Mouse (Mus musculus) olfactory bulb, adult 2 months (tissue): Measurements from ENCODE around the gene Tnfrsf1b. TPM values are rescaled to one million over a fixed set of nuclear protein-coding genes. Genes with fewer than 3 reads are reported as not detected.
"Not testable (repeated sequence)": the region's sequence is repeated elsewhere in the genome, so short reads cannot be mapped to it uniquely, and the experiment has no call there.

Experiments used
- H3K27ac ChIP-seq: fragments of 200-500 bp; 2 replicates; pipeline ENCODE4 v1.5.1; 2012; ENCODE audit warnings: low read depth, low read length; ENCODE audit not compliant: insufficient read depth
- H3K4me1 ChIP-seq: fragments of 200-500 bp; 2 replicates; pipeline ENCODE4 v1.6.1; 2012; ENCODE audit warnings: low read length; ENCODE audit not compliant: control insufficient read depth, insufficient read depth
- H3K4me3 ChIP-seq: fragments of 200-500 bp; 2 replicates; pipeline ENCODE4 v1.5.1; 2012; ENCODE audit warnings: mild to moderate bottlenecking, low read depth, low read length, moderate library complexity; ENCODE audit not compliant: insufficient read depth
- CTCF ChIP-seq: fragments of 200-500 bp; IDR thresholded peaks from 2 replicates; pipeline ENCODE4 v1.5.1; 2012; ENCODE audit warnings: low read depth, mild to moderate bottlenecking, low read length, moderate library complexity; ENCODE audit not compliant: insufficient read depth
- POLR2A ChIP-seq: fragments of 200-500 bp; IDR thresholded peaks from 2 replicates; pipeline ENCODE4 v1.6.1; 2012; ENCODE audit warnings: mild to moderate bottlenecking, low read depth, low read length, moderate library complexity; ENCODE audit not compliant: insufficient read depth
- WGBS: fragments of 180-500 bp; shearing (Covaris S2); methylation state at CpG from one replicate; pipeline ENCODE4 v1.1.7; 2018; 5-methylcytosine and 5-hydroxymethylcytosine counted together
- polyA plus RNA-seq: library from polyadenylated mRNA; stranded (reverse); fragments of >200 nt; gene quantifications from 2 replicates; pipeline ENCODE4 v1.2.4, GENCODE M21; 2012; ENCODE audit warnings: low replicate concordance; ENCODE audit not compliant: missing spikeins, insufficient read depth, insufficient read length

Tnfrsf1b gene
- polyA plus RNA-seq, 1 experiment: not detected

GRCm38 (mm10) chr4:145187619-145188018 lies 59.1 kb downstream of the Tnfrsf1b start:
- no peak for TF ChIP-seq CTCF
- WGBS: 76% methylated on average over 2 of the region's 2 CpGs
- H3K27ac ChIP-seq: no peak overlapping the region
- H3K4me1 ChIP-seq: peaks cover 3% of the 10 kb centered on the region; the same call in 1 of the 2 replicates
- H3K4me3 ChIP-seq: no peak overlapping the region

- H3K27ac ChIP-seq: no peak overlapping the region
- TF ChIP-seq CTCF (no peak), POLR2A (no peak)
- no peak overlapping the region for H3K4me3 ChIP-seq
- H3K4me1 ChIP-seq: no peaks in the 10 kb centered on the region
- WGBS: 97% methylated on average over 5 of the region's 5 CpGs
Measured at GRCm38 (mm10) chr4:145178918-145179549, 67.6 kb downstream of the Tnfrsf1b start.

GRCm38 (mm10) chr4:145165542-145165941 lies 81.1 kb downstream of the Tnfrsf1b start:
- WGBS: 94% methylated on average over 3 of the region's 3 CpGs
- not testable (repeated sequence) for H3K4me1 ChIP-seq, H3K4me3 ChIP-seq, H3K27ac ChIP-seq

GRCm38 (mm10) chr4:145164111-145164510 lies 82.6 kb downstream of the Tnfrsf1b start:
- 96% methylated on average over 4 of the region's 4 CpGs for WGBS
- Histone ChIP-seq H3K4me3 (no peak overlapping the region), H3K27ac (no peak overlapping the region), H3K4me1 (no peaks in the 10 kb centered on the region; the same call in 1 of the 2 replicates)
- TF ChIP-seq CTCF: no peak

Other genes starting within 250 kb of the Tnfrsf1b start
- 71.8 TPM in 1 of 2 replicates, not detected in the other for gene Vps13d, start 51.9 kb downstream of the Tnfrsf1b start, polyA plus RNA-seq
- gene Tnfrsf8, start 68.3 kb upstream of the Tnfrsf1b start, polyA plus RNA-seq: not detected in 2 replicates